Comparison of ENCODE assay signal across 17 mouse cellular contexts in genomic region chr12:90571907-90572306, GRCm38 (mm10).
"Had no signal": no experiment of that assay in that cellular context is flagged by ENCODE, and none has a peak within 500 bp of the region (broad histone marks: within the 10 kb centered on the region; RNA-seq: fewer than 3 reads in every experiment).

No protein-coding gene starts in this region.

- ATAC-seq: hindbrain, embryonic 16.5 days; inflammation-experienced regulatory T-cells, adult 6 months; intestine, embryonic 15.5 days; intestine, postnatal 0 days; liver, embryonic 12.5 days had no signal

- DNase-seq: gastrocnemius, adult 2 months; gastrocnemius, postnatal 14 days; gastrocnemius, postnatal 36 days; heart, adult 18-20 months; heart, postnatal 10 days; heart, postnatal 4 days; kidney, adult 18-20 months; kidney, adult 8-10 months; kidney, postnatal 10 days; kidney, postnatal 25 days; kidney, postnatal 4 days; layer of hippocampus, postnatal 36 days had no signal
